Mouse (Mus musculus) urinary bladder, postnatal 4 days (tissue): ENCODE results near the gene Scrn3.

ENCODE experiments used
- DNase-seq, 2 experiments: peaks; one replicate each; pipeline ENCODE4 v3.0.0; 2021 to 2022; ENCODE audit warnings: low spot score in 2 of 2

The Scrn3 gene

GRCm38 (mm10) chr2:73275261-73276040, 37.0 kb upstream of the Scrn3 start:
- DNase-seq = no peak

DNA sequence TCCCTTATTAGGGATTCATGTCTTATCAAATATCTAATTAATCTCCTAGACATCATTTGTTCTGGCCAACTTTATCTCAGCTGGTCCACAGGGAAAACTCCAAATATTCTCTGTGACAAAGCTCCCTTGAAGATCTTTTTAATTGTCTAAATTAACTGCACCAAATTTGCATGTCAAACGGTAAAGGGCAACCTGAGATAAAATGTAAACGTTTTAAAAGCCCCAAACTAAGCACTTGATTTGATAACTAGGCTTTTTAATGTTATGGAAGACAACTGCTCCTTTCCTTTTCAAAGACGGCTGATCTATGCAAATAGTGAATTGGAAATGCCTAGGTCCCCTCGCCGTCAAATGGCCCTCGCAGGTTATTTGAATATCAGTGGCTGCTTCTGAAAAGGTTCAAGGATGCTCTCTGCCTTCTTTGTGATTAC, 36.2 kb upstream of the Scrn3 start:
- no peak for DNase-seq

GRCm38 (mm10) chr2:73277021-73277708, 35.2 kb upstream of the Scrn3 start:
- DNase-seq = no peak

DNA sequence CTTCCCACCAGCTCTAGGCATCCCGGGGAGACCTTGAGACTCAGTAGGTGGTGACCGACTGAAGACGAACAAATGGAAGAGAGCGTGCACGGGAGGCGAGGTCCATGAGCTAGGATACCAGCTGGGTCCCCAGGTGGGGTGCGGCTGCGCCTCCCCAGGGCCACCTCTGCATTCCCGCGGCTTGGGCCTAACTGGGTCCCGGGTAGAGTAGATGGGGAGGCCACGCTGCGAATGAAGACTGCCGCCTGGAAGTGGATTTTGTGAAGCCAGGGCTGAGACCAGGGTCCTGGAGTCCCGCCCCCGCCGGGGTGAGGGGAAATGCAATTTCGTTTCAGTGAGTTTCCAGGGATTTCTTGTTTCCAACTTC, 34.7 kb upstream of the Scrn3 start:
- no peak for DNase-seq

- DNase-seq = peak; percentile 76 to 90
These were observed 34.1 kb upstream of the Scrn3 start for GRCm38 (mm10) chr2:73278131-73278854.

DNA sequence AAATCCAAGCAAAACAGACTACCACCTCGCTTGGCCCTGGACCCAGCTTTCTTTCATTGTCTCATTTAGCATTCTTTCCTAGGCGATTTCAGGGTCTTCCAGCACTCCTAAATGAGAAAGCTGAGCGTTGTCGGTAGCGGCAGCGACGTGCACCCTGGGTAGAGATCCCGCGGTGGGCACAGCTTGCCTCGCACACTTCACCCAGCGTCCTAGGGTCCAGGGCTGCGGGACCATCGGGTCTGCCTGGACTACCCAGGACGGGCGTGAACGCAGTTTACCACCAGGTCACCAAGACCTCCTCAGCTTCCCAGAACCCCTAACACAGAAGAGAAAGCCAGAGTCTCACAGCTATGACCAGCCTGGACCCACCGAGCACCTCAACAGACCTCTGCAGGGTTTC, 33.5 kb upstream of the Scrn3 start:
- no peak for DNase-seq

DNA sequence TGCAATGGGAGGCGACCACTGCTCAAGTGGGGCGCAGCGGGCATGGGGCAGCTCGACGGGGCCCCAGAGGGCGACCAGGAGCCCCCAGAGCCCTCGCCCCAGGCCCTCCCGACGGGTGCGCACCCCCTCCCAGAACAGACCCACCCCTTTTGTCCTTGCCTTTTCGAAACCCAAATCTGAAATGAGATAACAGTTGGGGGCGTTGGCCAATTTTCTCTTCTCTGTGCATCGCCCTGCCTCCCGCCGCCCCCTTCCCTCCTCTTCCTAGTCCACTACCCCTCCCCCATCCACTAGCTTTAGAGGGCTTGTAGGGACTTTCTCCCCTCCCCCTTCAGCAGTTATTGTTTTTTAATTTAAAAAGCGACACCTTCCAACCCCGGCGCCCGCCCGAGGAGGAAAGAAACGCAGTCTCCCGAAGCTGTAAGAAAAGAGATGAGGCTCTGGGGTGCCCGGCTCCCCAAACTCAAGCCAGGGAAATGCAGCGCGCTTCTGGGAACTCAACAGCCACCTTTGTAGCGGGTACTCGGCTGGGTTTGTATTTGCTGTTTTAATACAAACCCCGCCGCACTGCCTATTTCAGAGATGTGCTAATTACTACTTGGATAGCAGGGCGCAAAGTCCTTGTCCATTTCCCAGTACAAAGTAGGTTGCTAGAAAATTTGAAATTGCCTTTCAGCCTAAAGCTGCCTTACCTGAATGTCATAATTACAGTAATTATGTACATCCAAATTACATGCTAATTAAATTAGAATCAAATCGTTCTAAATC, 32.9 kb upstream of the Scrn3 start:
- DNase-seq = no peak

DNA sequence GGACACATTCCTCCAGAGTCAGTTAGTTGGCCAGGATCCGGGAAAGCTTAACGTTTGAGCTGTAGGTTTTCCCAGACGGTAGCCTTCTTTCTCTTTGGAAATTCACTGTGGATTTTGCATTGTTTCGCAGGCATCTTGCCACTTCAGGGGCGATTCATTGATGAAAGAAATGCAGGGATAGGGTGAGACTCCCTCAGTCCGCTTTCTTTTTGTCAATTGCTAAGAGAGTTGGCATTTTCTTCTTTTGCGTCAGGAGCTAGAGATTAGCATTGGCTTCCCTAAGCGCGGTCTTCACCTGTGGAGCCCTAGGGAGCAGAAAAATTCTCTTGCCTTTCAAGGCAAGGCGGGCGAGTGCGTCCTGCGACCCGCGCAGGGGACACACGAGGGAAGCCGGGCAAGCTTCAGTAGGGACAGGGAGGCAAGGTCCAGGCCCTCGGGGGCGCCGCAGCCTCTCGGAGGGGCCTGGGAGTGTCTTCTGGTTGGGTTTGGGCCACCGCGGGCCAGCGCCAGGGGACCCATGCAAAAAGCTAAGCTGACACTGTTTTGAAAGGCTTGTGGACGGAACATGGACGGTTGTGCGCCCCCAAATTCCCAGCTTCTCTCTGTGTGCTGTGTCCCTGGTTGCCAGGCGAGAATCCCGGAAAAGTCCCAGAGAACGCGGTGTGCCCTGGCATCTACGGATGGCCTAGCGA, 31.9 kb upstream of the Scrn3 start:
- DNase-seq = no peak

DNA sequence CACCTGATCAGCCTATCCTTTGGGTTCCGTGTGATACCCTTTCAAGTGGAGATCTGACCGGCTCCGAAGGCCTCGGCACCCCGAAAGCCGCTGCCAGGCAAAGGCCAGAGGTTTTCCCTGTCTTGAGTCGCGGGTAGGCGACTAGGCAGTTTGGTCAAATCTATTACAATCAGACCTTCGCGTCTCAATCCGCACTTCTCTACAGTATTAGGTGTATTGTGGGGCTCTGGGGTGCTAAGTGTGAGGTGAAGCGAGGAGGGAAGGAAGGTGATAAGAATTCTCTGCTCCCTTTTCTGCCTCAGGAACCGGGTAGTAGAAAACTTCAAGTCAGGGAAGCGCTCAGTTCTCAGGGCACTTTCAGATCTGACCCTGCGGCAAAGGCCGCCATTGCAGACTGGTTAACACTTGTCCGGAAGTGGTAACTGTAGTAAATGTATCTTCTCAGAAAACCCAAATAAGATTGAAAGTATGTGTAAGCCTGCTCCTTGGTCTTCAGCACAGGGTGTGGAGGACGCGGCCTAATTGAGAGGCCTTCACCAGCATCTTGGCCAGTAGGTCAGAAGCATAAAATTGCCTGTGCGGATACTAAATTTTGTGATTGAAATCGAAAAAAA, 31.2 kb upstream of the Scrn3 start:
- DNase-seq = no peak

DNA sequence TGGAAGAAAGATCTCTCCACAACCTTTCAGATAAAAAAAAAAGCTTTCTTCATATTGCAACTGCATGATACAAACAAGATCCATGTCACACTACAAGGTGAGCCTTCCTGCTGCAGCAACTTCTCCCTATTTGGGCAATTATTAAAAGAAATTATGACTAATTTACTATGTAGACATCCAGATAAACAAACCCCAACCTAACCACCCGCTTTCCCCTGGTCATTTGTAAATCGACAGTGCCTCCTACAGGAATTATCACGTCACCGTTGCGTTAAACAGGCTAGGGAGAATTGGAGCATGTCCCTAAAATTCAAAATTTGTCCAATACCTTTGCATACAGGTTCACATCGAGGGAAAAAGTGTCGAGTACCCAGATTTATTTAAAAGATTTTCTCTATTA, 30.7 kb upstream of the Scrn3 start:
- DNase-seq = no peak

- no peak for DNase-seq
These were observed 26.8 kb upstream of the Scrn3 start for GRCm38 (mm10) chr2:73285630-73286029.

DNA sequence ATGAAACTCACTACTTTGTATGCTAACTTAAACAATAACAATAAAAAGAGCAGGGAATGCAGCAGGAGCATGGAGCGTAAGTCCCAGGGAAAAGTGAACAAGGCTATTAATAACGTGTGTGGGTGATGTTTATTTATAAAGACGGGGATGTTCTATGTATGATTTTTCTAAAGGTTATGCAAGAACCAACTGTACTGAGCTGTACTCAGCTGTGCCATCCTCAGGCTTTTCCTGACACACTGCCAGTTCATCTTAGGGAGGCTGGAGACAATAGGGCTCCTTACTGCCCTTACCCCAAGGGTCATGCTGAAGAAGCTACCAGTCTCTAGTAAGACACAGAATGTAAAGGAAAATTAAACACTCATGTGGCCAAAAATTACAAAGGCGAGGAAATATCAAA, 21.3 kb upstream of the Scrn3 start:
- DNase-seq = no peak

DNA sequence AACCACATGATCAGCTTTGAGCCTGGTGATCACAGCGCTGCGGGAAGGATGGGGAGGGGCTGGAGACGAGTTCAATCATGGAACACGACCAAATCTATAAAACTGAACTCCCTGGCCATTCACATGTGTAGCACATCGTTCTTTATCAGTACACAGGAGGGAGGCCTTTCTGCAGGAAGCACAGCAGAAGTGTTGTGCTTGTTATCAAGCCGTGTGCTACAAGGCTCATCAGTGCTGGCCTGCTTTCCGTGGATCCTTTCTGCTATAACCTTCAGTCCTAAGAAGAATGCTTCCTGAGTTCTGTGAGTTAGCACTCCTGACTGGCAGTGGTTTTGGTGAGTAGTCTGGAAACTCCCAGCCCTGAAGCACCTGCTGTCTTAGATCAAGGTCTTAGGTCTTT, 17.4 kb upstream of the Scrn3 start:
- no peak for DNase-seq

- DNase-seq = no peak
These were observed 14.2 kb upstream of the Scrn3 start for GRCm38 (mm10) chr2:73298154-73298553.

- DNase-seq = no peak
These were observed 13.6 kb upstream of the Scrn3 start for GRCm38 (mm10) chr2:73298841-73299240.

DNA sequence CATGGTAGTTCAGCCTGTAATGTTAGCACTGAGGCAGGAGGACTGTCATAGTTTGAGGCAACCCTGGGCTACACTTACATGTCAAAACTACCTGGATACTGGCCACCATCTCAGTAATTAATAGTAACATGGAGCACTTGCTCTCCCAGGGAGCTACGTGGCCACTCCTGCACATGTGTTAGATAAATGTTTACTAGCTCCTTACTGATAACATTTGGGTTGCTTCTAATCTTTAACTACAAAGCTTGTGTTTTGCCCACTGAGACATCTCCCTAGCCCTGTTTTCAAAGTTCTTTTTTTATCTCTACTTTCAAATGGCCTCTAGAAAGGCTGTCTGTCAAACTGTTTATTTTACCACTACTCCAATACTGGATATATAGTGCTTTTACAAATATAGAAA, 10.4 kb upstream of the Scrn3 start:
- no peak for DNase-seq

DNA sequence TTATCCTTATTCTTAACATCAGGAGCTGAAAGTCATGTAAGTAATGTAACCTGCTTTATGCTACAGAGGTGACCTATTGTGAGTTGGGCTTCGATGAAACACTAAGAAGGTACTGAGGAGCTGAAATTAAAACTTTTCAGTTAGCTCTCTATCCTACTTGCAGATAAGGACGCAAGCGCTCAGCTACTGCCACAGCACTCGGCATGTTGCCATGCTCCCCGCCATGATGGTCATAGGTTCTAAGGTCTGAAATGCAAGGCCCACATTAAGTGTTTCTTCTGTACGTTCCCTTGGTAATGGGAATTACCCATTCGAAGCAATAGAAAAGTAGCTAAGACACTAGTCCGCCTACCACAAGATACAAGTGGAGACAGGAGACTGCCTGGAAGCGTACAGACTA, 9.7 kb upstream of the Scrn3 start:
- DNase-seq = no peak

- no peak for DNase-seq
These were observed 7.9 kb upstream of the Scrn3 start for GRCm38 (mm10) chr2:73304506-73304905.

- no peak for DNase-seq
These were observed 6.4 kb upstream of the Scrn3 start for GRCm38 (mm10) chr2:73306006-73306405.

DNA sequence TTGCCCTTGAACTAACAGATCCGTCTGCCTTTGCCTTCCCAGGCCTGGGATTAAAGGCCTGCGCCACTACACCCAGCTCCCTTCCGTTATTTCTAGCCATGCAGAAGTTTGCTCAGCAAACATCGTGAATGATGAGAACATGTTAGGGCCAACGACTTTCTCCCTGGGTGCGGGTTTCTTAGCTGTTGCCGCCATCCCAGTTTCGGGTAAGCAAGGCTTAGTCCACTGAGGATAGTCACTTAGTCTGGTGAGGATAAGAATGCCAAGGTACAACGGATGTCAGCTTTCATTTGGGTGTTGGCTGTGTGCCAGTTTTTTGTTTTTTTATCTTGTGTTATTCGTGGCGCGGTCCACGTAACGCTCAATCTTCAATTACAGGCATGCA, 708 bp downstream of the Scrn3 start:
- peak in 1 of 2 experiments; percentile 26 for DNase-seq

DNA sequence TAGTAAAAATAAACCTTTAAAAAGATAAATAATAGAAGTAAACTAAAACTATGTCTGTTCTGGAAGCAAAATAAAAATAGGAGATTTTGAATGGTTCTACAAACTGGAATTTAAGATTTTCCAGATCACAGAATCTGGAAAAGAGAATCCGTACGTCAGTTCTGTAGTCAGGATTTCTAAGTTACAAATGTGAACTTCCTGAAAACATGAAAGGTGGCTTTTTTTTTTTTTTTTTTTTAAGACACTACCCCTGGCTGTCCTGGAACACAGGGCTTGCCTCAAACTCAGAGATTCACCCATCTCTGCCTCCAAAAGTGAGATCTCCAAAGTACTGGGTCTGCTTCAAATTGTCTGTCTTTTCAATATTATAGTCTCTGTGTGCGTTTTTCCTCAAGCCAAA, 1.9 kb downstream of the Scrn3 start:
- no peak for DNase-seq
